Mouse (Mus musculus) common myeloid progenitor, adult 5-6 weeks (primary cell): ENCODE measurements around the gene Gm39115. TPM values are rescaled to one million over a fixed set of nuclear protein-coding genes. Genes with fewer than 3 reads are reported as not detected.

Experiments used
- ATAC-seq: replicated peaks from 2 replicates; pipeline ENCODE4 v1.8.0; 2016; ENCODE audit warnings: low read depth, mild to moderate bottlenecking, moderate TSS enrichment, inconsistent platforms; ENCODE audit not compliant: poor library complexity, severe bottlenecking
- total RNA-seq: library from RNA; stranded (forward); fragments of 200-1000, 187-1606 nt; gene quantifications from 2 replicates; pipeline ENCODE4 v1.2.3, GENCODE M21; 2017

The Gm39115 gene
- total RNA-seq, 1 experiment from 2014 or later: not detected

GRCm38 (mm10) chr7:142097776-142098175 is 38.1 kb downstream of the Gm39115 start:
- ATAC-seq: peak; percentile 86

GRCm38 (mm10) chr7:142096701-142097100 is 39.1 kb downstream of the Gm39115 start:
- no peak for ATAC-seq

- peak; percentile 71 for ATAC-seq
These were observed 40.5 kb downstream of the Gm39115 start, which contains the start of gene Dusp8 for GRCm38 (mm10) chr7:142095183-142095931. Gene Dusp8 (minus strand): TSS chr7:142095843.

GRCm38 (mm10) chr7:142094301-142095143 is 41.3 kb downstream of the Gm39115 start:
- no peak for ATAC-seq

GRCm38 (mm10) chr7:142093696-142094240 is 42.1 kb downstream of the Gm39115 start:
- no peak for ATAC-seq

- ATAC-seq: no peak
These were observed 42.8 kb downstream of the Gm39115 start for GRCm38 (mm10) chr7:142092991-142093390.

- no peak for ATAC-seq
These were observed 44.0 kb downstream of the Gm39115 start for GRCm38 (mm10) chr7:142091848-142092247.

GRCm38 (mm10) chr7:142089648-142090447 is 46.0 kb downstream of the Gm39115 start:
- ATAC-seq: no peak

- ATAC-seq: peak; percentile 9; the same call in 1 of the 2 replicates
These were observed 46.9 kb downstream of the Gm39115 start for GRCm38 (mm10) chr7:142088886-142089285.

- peak; percentile 52 for ATAC-seq
These were observed 48.7 kb downstream of the Gm39115 start for GRCm38 (mm10) chr7:142087069-142087652.

- ATAC-seq: no peak
These were observed 49.5 kb downstream of the Gm39115 start for GRCm38 (mm10) chr7:142086159-142086905.

Other genes with a start within 250 kb of the Gm39115 start
- 27.1 and 30.4 TPM in 2 replicates for gene Tollip, start 217.5 kb downstream of the Gm39115 start, total RNA-seq
- gene Brsk2, start 186.3 kb downstream of the Gm39115 start, total RNA-seq: not detected in 2 replicates
- 41.2 and 45.7 TPM in 2 replicates for gene Mob2, start 75.0 kb downstream of the Gm39115 start, total RNA-seq
- gene Dusp8, start 40.2 kb downstream of the Gm39115 start, total RNA-seq: under 0.01 TPM in 1 of 2 replicates, not detected in the other
- not detected in 2 replicates for gene Gm45618, start 15.3 kb downstream of the Gm39115 start, total RNA-seq
- gene Gm45337, start 8.6 kb upstream of the Gm39115 start, total RNA-seq: not detected in 2 replicates
- not detected in 2 replicates for gene Gm29735, start 21.1 kb upstream of the Gm39115 start, total RNA-seq
- gene Gm4553, start 29.7 kb upstream of the Gm39115 start, total RNA-seq: not detected in 2 replicates
- not detected in 2 replicates for gene Krtap5-2, start 40.0 kb upstream of the Gm39115 start, total RNA-seq
- not detected in 2 replicates for gene Gm10153, start 54.4 kb upstream of the Gm39115 start, total RNA-seq
- gene Krtap5-3, start 65.3 kb upstream of the Gm39115 start, total RNA-seq: not detected in 2 replicates
- not detected in 2 replicates for gene Gm7579, start 75.8 kb upstream of the Gm39115 start, total RNA-seq
- not detected in 2 replicates for gene Krtap5-5, start 93.9 kb upstream of the Gm39115 start, total RNA-seq
- gene Gm40460, start 105.0 kb upstream of the Gm39115 start, total RNA-seq: not detected in 2 replicates
- not detected in 2 replicates for gene Gm2431, start 122.3 kb upstream of the Gm39115 start, total RNA-seq
- not detected in 2 replicates for gene Gm4559, start 138.3 kb upstream of the Gm39115 start, total RNA-seq
- not detected in 2 replicates for gene Krtap5-1, start 161.1 kb upstream of the Gm39115 start, total RNA-seq
- gene Krtap5-4, start 167.5 kb upstream of the Gm39115 start, total RNA-seq: not detected in 2 replicates
- not detected in 2 replicates for gene Ifitm10, start 237.7 kb upstream of the Gm39115 start, total RNA-seq
- 12.4 and 58.4 TPM in 2 replicates for gene Gm49369, start 246.6 kb upstream of the Gm39115 start, total RNA-seq